Mouse (Mus musculus) neural tube, embryonic 12.5 days (tissue): ENCODE data around the gene Ppp1r11. TPM values are rescaled to one million over a fixed set of nuclear protein-coding genes. Genes with fewer than 3 reads are reported as not detected.
A peak's percentile ranks its signal among the peaks of the same experiment; 100 is the strongest.
"Not testable (repeated sequence)": the region's sequence is repeated elsewhere in the genome, so short reads cannot be mapped to it uniquely, and the experiment has no call there.

ENCODE experiments used
- ATAC-seq: fragments of 200-750 bp; cut with Nextera tagmentation; 2 replicates; pipeline ENCODE4 v1.8.0; 2017; ENCODE audit warnings: low read depth, mild to moderate bottlenecking, moderate TSS enrichment, moderate library complexity; ENCODE audit not compliant: low FRiP score
- H3K27ac ChIP-seq: fragments of 300-500 bp; sonication (generic); 2 replicates; pipeline ENCODE4 v1.5.1; 2016
- H3K27me3 ChIP-seq: fragments of 300-500 bp; sonication (generic); replicated peaks from 2 replicates; pipeline ENCODE4 v1.6.1; 2016; ENCODE audit warnings: mild to moderate bottlenecking
- H3K36me3 ChIP-seq: fragments of 300-500 bp; sonication (generic); 2 replicates; pipeline ENCODE4 v1.6.1; 2016; ENCODE audit warnings: mild to moderate bottlenecking
- H3K4me1 ChIP-seq: fragments of 300-500 bp; sonication (generic); 2 replicates; pipeline ENCODE4 v1.6.1; 2016
- H3K4me2 ChIP-seq: fragments of 300-500 bp; sonication (generic); replicated peaks from 2 replicates; pipeline ENCODE4 v1.6.1; 2016; ENCODE audit warnings: mild to moderate bottlenecking
- H3K4me3 ChIP-seq: fragments of 300-500 bp; sonication (generic); 2 replicates; pipeline ENCODE4 v1.5.1; 2016
- H3K9ac ChIP-seq: fragments of 300-500 bp; sonication (generic); 2 replicates; pipeline ENCODE4 v1.6.1; 2016; ENCODE audit warnings: mild to moderate bottlenecking
- H3K9me3 ChIP-seq: fragments of 300-500 bp; sonication (generic); 2 replicates; pipeline ENCODE4 v1.6.1; 2016; ENCODE audit warnings: mild to moderate bottlenecking
- WGBS: fragments of 180-500 bp; shearing (Covaris S2); methylation state at CpG from one replicate; pipeline ENCODE4 v1.1.7; 2016; 5-methylcytosine and 5-hydroxymethylcytosine counted together
- polyA plus RNA-seq: library from polyadenylated mRNA; unstranded; fragments of >200 nt; fragmentation: Nextera tagmentation; extraction: Ambion mirVana; gene quantifications from 2 replicates; pipeline ENCODE4 v1.2.1, GENCODE M21; 2016

Ppp1r11 gene
- 147 and 155 TPM in 2 replicates for polyA plus RNA-seq

DNA sequence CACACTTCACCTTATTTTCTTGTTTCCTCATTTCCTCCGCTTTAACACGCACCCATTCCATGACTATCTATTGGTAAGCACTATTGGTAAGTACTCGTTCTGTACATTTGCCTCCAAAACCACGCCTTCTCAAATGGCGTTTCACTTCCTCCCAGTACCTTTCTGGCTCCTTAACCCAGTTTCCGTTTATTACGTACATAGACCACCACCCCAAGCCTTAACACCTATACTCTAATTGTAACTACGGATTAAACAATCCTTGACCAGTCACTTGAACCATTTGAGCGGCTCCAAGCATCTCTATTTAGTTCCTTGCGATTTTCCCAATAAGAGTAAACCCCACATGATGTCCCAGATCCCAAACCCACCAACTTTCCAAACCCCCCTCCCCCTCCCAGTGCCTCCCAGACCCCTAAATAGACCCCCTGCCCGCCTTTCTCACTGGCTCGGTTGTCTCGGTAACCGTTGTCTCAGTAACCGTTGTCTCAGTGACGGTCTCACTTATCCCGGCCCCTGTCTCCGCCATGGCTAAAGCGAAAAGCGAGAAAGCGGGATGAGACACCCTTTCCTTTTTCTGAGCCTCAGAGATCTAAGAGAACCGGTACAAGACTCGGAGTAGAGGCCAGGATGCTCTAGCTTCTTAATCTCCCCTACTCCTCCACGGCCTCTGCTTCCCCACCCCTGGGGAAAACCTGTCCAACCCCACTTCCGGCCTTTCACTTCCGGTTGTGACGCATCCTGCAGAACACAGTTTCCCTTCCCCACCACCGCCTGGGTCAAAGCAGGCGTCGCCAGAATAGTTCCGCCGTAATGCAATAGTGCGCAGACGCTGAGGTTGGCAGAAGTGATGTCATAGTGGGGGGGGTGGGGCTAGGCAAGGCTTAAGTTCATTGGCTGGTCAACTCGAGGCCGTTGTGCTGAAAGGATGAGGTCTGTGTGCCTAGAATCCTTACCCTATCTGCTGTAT, at the start of gene Ppp1r11:
Gene Ppp1r11 (minus strand): TSS at position 761 of the 967 bp plus-strand sequence.
- H3K27me3 ChIP-seq, result no peaks in the 10 kb centered on the region
- WGBS, result 2% methylated on average over 36 of the region's 36 CpGs

GRCm38 (mm10) chr17:37000863-37001262, 49.3 kb upstream of the Ppp1r11 start, which contains the start of gene Zfp57:
Gene Zfp57, plus strand, starts transcription at chr17:37001163.
- Histone ChIP-seq H3K4me1 (no peaks in the 10 kb centered on the region; the same call in 1 of the 2 replicates), H3K9ac (no peak within 1 kb of the TSS), H3K4me3 (peak within 1 kb of the TSS; percentile 73), H3K9me3 (no peaks in the 10 kb centered on the region), H3K36me3 (peaks cover 2% of the 10 kb centered on the region; the same call in 1 of the 2 replicates), H3K4me2 (peak within 1 kb of the TSS; percentile 63), H3K27ac (no peak within 1 kb of the TSS), H3K27me3 (no peaks in the 10 kb centered on the region)
- WGBS, result 91% methylated on average over 7 of the region's 7 CpGs
- ATAC-seq, result no peak

More for the DNA sequence above, at the start of gene Ppp1r11:
- peak within 1 kb of the TSS; percentile 58; the same call in 1 of the 2 replicates for H3K27ac ChIP-seq
- H3K9me3 ChIP-seq, result no peaks in the 10 kb centered on the region
- H3K4me3 ChIP-seq, result peak within 1 kb of the TSS; percentile 56
- H3K36me3 ChIP-seq, result peaks cover 15% of the 10 kb centered on the region; the same call in 1 of the 2 replicates
- H3K4me2 ChIP-seq, result peak within 1 kb of the TSS; percentile 64
- peak within 1 kb of the TSS; percentile 76 for H3K9ac ChIP-seq
- peaks cover 18% of the 10 kb centered on the region for H3K4me1 ChIP-seq
- ATAC-seq, result peak; percentile 95

- Histone ChIP-seq H3K4me1 (no peaks in the 10 kb centered on the region; the same call in 1 of the 2 replicates), H3K9ac (no peak overlapping the region), H3K4me2 (no peak overlapping the region), H3K27me3 (no peaks in the 10 kb centered on the region), H3K9me3 (no peaks in the 10 kb centered on the region), H3K27ac (no peak overlapping the region), H3K4me3 (no peak overlapping the region), H3K36me3 (no peaks in the 10 kb centered on the region)
- WGBS, result 81% methylated on average over 2 of the region's 2 CpGs
- ATAC-seq, result no peak
These were observed 46.9 kb upstream of the Ppp1r11 start for GRCm38 (mm10) chr17:36998477-36998876.

GRCm38 (mm10) chr17:36997033-36997735, 45.6 kb upstream of the Ppp1r11 start:
- Histone ChIP-seq H3K9ac (no peak overlapping the region), H3K4me3 (no peak overlapping the region), H3K4me2 (no peak overlapping the region), H3K27me3 (no peaks in the 10 kb centered on the region), H3K9me3 (no peaks in the 10 kb centered on the region), H3K4me1 (no peaks in the 10 kb centered on the region; the same call in 1 of the 2 replicates), H3K36me3 (no peaks in the 10 kb centered on the region), H3K27ac (no peak overlapping the region)
- ATAC-seq, result peak; percentile 52; the same call in 1 of the 2 replicates
- WGBS, result 32% methylated on average over 7 of the region's 7 CpGs

GRCm38 (mm10) chr17:36995448-36995847, 43.9 kb upstream of the Ppp1r11 start:
- ATAC-seq, result no peak
- H3K36me3 ChIP-seq, result no peaks in the 10 kb centered on the region
- no peak overlapping the region for H3K4me2 ChIP-seq
- no peaks in the 10 kb centered on the region for H3K27me3 ChIP-seq
- 67% methylated on average over 3 of the region's 3 CpGs for WGBS
- no peaks in the 10 kb centered on the region for H3K9me3 ChIP-seq
- H3K9ac ChIP-seq, result no peak overlapping the region
- H3K4me3 ChIP-seq, result no peak overlapping the region
- no peaks in the 10 kb centered on the region for H3K4me1 ChIP-seq
- H3K27ac ChIP-seq, result no peak overlapping the region

DNA sequence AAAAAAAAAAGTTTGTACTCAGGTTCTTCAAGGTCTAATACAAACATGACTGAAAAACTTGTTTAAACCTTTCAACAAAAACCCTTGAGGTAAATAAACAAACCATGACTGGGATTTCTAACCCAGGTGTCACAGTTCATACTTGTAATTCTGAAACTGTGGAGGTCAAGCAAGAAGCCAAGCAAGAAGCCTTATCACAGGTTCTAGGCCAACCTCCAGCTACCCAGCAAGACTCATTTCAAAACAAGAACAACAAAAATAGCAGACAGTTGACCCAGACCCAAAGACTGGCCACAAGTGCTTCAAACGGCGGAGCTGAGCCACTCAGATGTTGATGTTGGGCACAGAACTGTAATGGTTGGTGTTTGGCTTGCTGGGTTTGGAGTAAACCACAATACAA, 43.0 kb upstream of the Ppp1r11 start:
- H3K27ac ChIP-seq, result no peak overlapping the region
- no peak for ATAC-seq
- H3K4me3 ChIP-seq, result no peak overlapping the region
- H3K4me2 ChIP-seq, result no peak overlapping the region
- peaks cover 2% of the 10 kb centered on the region for H3K27me3 ChIP-seq
- no peaks in the 10 kb centered on the region for H3K9me3 ChIP-seq
- H3K4me1 ChIP-seq, result no peaks in the 10 kb centered on the region
- H3K9ac ChIP-seq, result no peak overlapping the region
- H3K36me3 ChIP-seq, result no peaks in the 10 kb centered on the region
- WGBS, result 93% methylated on average over 2 of the region's 2 CpGs

GRCm38 (mm10) chr17:36993770-36994325, 42.3 kb upstream of the Ppp1r11 start:
- WGBS, result 89% methylated on average over 4 of the region's 4 CpGs
- Histone ChIP-seq H3K36me3 (no peaks in the 10 kb centered on the region), H3K9ac (no peak overlapping the region), H3K4me2 (no peak overlapping the region), H3K27ac (no peak overlapping the region), H3K4me1 (no peaks in the 10 kb centered on the region), H3K4me3 (no peak overlapping the region), H3K9me3 (no peaks in the 10 kb centered on the region), H3K27me3 (peaks cover 9% of the 10 kb centered on the region)
- ATAC-seq, result no peak

- ATAC-seq, result no peak
- Histone ChIP-seq H3K4me1 (no peaks in the 10 kb centered on the region; the same call in 1 of the 2 replicates), H3K9me3 (no peaks in the 10 kb centered on the region), H3K27me3 (peaks cover 22% of the 10 kb centered on the region), H3K4me2 (no peak overlapping the region), H3K4me3 (no peak overlapping the region), H3K36me3 (no peaks in the 10 kb centered on the region), H3K27ac (no peak overlapping the region), H3K9ac (no peak overlapping the region)
- WGBS, result 71% methylated on average over 3 of the region's 3 CpGs
These were observed 41.0 kb upstream of the Ppp1r11 start for GRCm38 (mm10) chr17:36992336-36993104.

- H3K27ac ChIP-seq, ATAC-seq, H3K4me2 ChIP-seq, H3K9me3 ChIP-seq, H3K4me3 ChIP-seq, H3K9ac ChIP-seq, H3K4me1 ChIP-seq, H3K36me3 ChIP-seq: not testable (repeated sequence)
- peaks cover 26% of the 10 kb centered on the region for H3K27me3 ChIP-seq
- WGBS, result 91% methylated on average over 6 of the region's 6 CpGs
These were observed 39.1 kb upstream of the Ppp1r11 start for GRCm38 (mm10) chr17:36990630-36991029.

GRCm38 (mm10) chr17:36989437-36989836, 37.9 kb upstream of the Ppp1r11 start, which contains the start of gene H2-M5:
Gene H2-M5, minus strand, starts transcription at chr17:36989537.
- no peaks in the 10 kb centered on the region for H3K9me3 ChIP-seq
- H3K27me3 ChIP-seq, result peaks cover 26% of the 10 kb centered on the region
- H3K27ac ChIP-seq, result no peak within 1 kb of the TSS
- 30% methylated on average over 5 of the region's 5 CpGs for WGBS
- H3K36me3 ChIP-seq, result no peaks in the 10 kb centered on the region
- H3K4me1 ChIP-seq, result no peaks in the 10 kb centered on the region; the same call in 1 of the 2 replicates
- no peak for ATAC-seq
- peak within 1 kb of the TSS; percentile 43; the same call in 1 of the 2 replicates for H3K4me2 ChIP-seq
- H3K9ac ChIP-seq, result no peak within 1 kb of the TSS
- no peak within 1 kb of the TSS for H3K4me3 ChIP-seq

DNA sequence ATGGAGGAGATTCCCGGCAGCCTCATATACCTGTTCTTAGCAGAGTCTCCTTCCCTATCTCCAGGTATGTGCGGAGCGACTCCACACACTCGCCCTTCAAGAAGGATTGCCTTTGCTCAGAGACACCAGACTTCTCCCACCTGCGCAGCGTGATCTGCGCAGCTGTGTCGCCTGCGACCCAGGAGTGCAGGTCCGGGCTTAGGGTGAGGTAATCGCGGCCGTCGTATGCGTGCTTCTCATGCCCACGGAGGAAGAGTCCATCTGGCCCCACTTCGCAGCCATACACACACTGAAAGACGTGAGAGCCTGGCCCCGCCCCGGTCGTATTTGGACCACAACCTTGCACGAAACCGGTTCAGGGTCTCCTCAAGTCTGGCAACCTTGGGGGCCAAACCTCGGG, 36.9 kb upstream of the Ppp1r11 start:
- no peaks in the 10 kb centered on the region; the same call in 1 of the 2 replicates for H3K4me1 ChIP-seq
- peaks cover 26% of the 10 kb centered on the region for H3K27me3 ChIP-seq
- ATAC-seq, result no peak
- 7% methylated on average over 24 of the region's 24 CpGs for WGBS
- H3K27ac ChIP-seq, result no peak overlapping the region
- no peak overlapping the region for H3K9ac ChIP-seq
- H3K4me2 ChIP-seq, result peak overlapping the region; percentile 43; the same call in 1 of the 2 replicates
- H3K4me3 ChIP-seq, result no peak overlapping the region
- no peaks in the 10 kb centered on the region for H3K36me3 ChIP-seq
- H3K9me3 ChIP-seq, result no peaks in the 10 kb centered on the region
